Mouse (Mus musculus) heart, embryonic 14.5 days (tissue): Measurements from ENCODE around the gene Mycbp. TPM values are rescaled to one million over a fixed set of nuclear protein-coding genes. Genes with fewer than 3 reads are reported as not detected.

Experiments used
- ATAC-seq: fragments of 200-750 bp; cut with Nextera tagmentation; 2 replicates; pipeline ENCODE4 v1.8.0; 2017; ENCODE audit warnings: low read depth, moderate TSS enrichment; ENCODE audit not compliant: insufficient number of reproducible peaks, insufficient read depth, low FRiP score
- H3K27ac ChIP-seq, 2 experiments: fragments of 200-500 bp in 1 of 2; fragments of 300-500 bp in 1 of 2; sonication (generic) in 1 of 2; replicated peaks in 1 of 2; 2 replicates each; pipeline ENCODE4 v1.5.1; 2012 to 2014; ENCODE audit warnings: low read depth in 2 of 2, low read length in 2 of 2, control low read depth in 1 of 2, mild to moderate bottlenecking in 1 of 2, mixed read lengths in 1 of 2; ENCODE audit not compliant: control insufficient read depth in 1 of 2, insufficient read depth in 1 of 2
- H3K27me3 ChIP-seq: fragments of 300-500 bp; sonication (generic); 2 replicates; pipeline ENCODE4 v1.6.1; 2014; ENCODE audit warnings: mild to moderate bottlenecking, low read length, control low read depth; ENCODE audit not compliant: control insufficient read depth, insufficient read depth
- H3K36me3 ChIP-seq: fragments of 300-500 bp; sonication (generic); 2 replicates; pipeline ENCODE4 v1.6.1; 2014; ENCODE audit warnings: mild to moderate bottlenecking, control low read depth, low read length, mixed read lengths; ENCODE audit not compliant: control insufficient read depth, insufficient read depth
- H3K4me1 ChIP-seq, 2 experiments: fragments of 200-500 bp in 1 of 2; fragments of 300-500 bp in 1 of 2; sonication (generic) in 1 of 2; 2 replicates each; pipeline ENCODE4 v1.6.1; 2012 to 2014; ENCODE audit warnings: low read length in 2 of 2, control low read depth in 1 of 2, mixed read lengths in 1 of 2; ENCODE audit not compliant: control insufficient read depth in 2 of 2, insufficient read depth in 2 of 2
- H3K4me2 ChIP-seq: fragments of 300-500 bp; sonication (generic); 2 replicates; pipeline ENCODE4 v1.6.1; 2014; ENCODE audit warnings: mild to moderate bottlenecking, low read length
- H3K4me3 ChIP-seq, 2 experiments: fragments of 200-500 bp in 1 of 2; fragments of 300-500 bp in 1 of 2; sonication (generic) in 1 of 2; 2 replicates each; pipeline ENCODE4 v1.5.1; 2012 to 2014; ENCODE audit warnings: low read length in 2 of 2, mild to moderate bottlenecking in 2 of 2, control low read depth in 1 of 2, low read depth in 1 of 2, moderate library complexity in 1 of 2; ENCODE audit not compliant: control insufficient read depth in 1 of 2, insufficient read depth in 1 of 2
- H3K9ac ChIP-seq: fragments of 300-500 bp; sonication (generic); 2 replicates; pipeline ENCODE4 v1.6.1; 2014; ENCODE audit warnings: mild to moderate bottlenecking, low read length
- H3K9me3 ChIP-seq: fragments of 300-500 bp; sonication (generic); 2 replicates; pipeline ENCODE4 v1.6.1; 2016; ENCODE audit warnings: low read length, control low read depth; ENCODE audit not compliant: control insufficient read depth
- WGBS: fragments of 180-500 bp; shearing (Covaris S2); extraction: QIAGEN DNeasy Blood & Tissue Kit; methylation state at CpG from one replicate; pipeline ENCODE4 v1.1.7; 2014; 5-methylcytosine and 5-hydroxymethylcytosine counted together
- polyA plus RNA-seq: library from polyadenylated mRNA; unstranded; fragments of >200 nt; fragmentation: Nextera tagmentation; extraction: Ambion mirVana; gene quantifications from 2 replicates; pipeline ENCODE4 v1.2.1, GENCODE M21; 2014

Gene Mycbp
- polyA plus RNA-seq, 1 experiment from 2014 or later: 57.1 TPM

DNA sequence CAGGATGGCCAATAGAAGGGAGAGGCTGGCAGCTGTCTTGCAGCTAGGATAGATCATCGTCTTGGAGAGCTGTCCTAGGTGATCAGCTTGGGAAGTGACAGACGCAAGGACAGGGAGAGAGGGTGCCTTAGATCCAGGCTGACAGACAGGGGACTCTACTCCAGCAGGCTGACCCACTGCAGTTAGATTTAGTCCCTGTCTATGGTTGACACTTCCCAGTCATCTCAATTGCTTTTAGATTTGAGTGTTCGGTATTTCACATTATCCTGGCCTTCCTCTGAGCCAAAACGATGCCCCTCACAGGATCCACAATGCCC lies 52.8 kb downstream of the Mycbp start:
- no peak; the same call in 1 of the 2 replicates for ATAC-seq
- Histone ChIP-seq H3K4me1 (peaks cover 6 to 13% of the 10 kb centered on the region in 2 experiments; a peak in 3 of 4 replicates), H3K4me3 (no peak overlapping the region), H3K9me3 (no peaks in the 10 kb centered on the region), H3K27ac (no peak overlapping the region), H3K4me2 (peak overlapping the region; percentile 61), H3K36me3 (no peaks in the 10 kb centered on the region), H3K27me3 (peaks cover 20% of the 10 kb centered on the region), H3K9ac (peak overlapping the region; percentile 50; the same call in 1 of the 2 replicates)
- 55% methylated on average over 4 of the region's 4 CpGs for WGBS

DNA sequence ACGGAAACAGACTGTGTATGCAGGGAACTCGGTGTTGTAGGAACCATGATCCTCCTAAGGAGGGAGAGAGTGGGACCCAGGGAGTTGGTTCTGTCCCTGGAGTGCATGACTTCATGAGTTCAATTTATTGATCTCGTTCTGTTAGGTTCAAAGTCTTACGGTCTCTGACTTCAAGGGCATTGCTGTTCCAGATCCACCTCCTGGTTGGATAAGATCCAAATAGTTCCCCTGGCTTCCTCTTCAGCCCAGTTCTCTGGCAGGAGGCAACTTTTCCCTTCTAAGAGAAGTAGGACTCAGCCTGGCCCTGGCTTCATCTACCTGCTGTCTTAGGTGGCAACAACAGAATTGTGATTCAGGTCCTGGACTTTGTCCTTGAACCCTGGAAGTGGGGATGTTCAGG lies 53.3 kb downstream of the Mycbp start:
- Histone ChIP-seq H3K4me3 (no peak overlapping the region), H3K9me3 (no peaks in the 10 kb centered on the region), H3K36me3 (no peaks in the 10 kb centered on the region), H3K9ac (no peak overlapping the region), H3K4me1 (peaks cover 6 to 13% of the 10 kb centered on the region in 2 experiments; a peak in 3 of 4 replicates), H3K27me3 (peaks cover 20% of the 10 kb centered on the region), H3K4me2 (no peak overlapping the region), H3K27ac (no peak overlapping the region)
- WGBS: 63% methylated on average over 4 of the region's 4 CpGs
- no peak for ATAC-seq

DNA sequence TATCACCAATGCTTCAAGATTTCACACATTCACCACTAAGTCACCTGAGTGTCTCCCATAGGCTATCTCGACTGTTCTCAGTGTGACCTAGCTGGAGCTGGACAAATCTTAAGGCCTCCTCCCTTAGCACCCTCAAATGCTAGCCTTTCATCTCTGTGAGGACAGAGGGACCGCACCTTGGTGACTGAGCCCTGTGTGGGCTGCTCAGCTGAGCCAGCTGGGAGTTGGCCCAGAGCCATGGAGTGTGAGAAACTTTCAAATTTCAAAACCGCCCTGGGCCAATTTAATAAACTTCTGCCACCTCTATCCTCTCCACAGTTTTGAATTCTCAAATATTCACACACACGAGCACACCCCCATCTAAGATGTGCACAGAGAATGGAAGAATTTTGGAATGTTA lies 56.3 kb downstream of the Mycbp start:
- Histone ChIP-seq H3K27ac (no peak overlapping the region), H3K9me3 (no peaks in the 10 kb centered on the region), H3K4me2 (peak overlapping the region; percentile 31), H3K4me3 (no peak overlapping the region), H3K4me1 (peaks cover 6 to 15% of the 10 kb centered on the region in 2 experiments), H3K36me3 (no peaks in the 10 kb centered on the region), H3K27me3 (peaks cover 11% of the 10 kb centered on the region), H3K9ac (no peak overlapping the region)
- WGBS: 40% methylated on average over 4 of the region's 4 CpGs
- ATAC-seq: no peak

Other genes with a start within 250 kb of the Mycbp start
- gene Macf1, start 220.5 kb upstream of the Mycbp start, polyA plus RNA-seq: 98.0 and 107 TPM in 2 replicates
- 602 and 648 TPM in 2 replicates for gene Ndufs5, start 186.6 kb upstream of the Mycbp start, polyA plus RNA-seq
- gene Akirin1, start 154.5 kb upstream of the Mycbp start, polyA plus RNA-seq: 57.3 and 58.2 TPM in 2 replicates
- gene Rhbdl2, start 117.0 kb upstream of the Mycbp start, polyA plus RNA-seq: 1.6 and 2.4 TPM in 2 replicates
- gene 4933427I04Rik, start 45.2 kb upstream of the Mycbp start, polyA plus RNA-seq: not detected in 2 replicates
- gene Rragc, start 12.6 kb downstream of the Mycbp start, polyA plus RNA-seq: 45.0 and 48.6 TPM in 2 replicates
- not detected in 2 replicates for gene 4930535I16Rik, start 13.2 kb downstream of the Mycbp start, polyA plus RNA-seq